Mouse (Mus musculus) bone marrow, adult 2 months (tissue): ENCODE results near the gene Cobl. TPM values are rescaled to one million over a fixed set of nuclear protein-coding genes. Genes with fewer than 3 reads are reported as not detected.

Experiments
- H3K27ac ChIP-seq: fragments of 200-500 bp; 2 replicates; pipeline ENCODE4 v1.5.1; 2012; ENCODE audit warnings: low read depth, mild to moderate bottlenecking, control low read depth, inconsistent platforms, low read length; ENCODE audit not compliant: control insufficient read depth, poor library complexity, insufficient read depth
- H3K4me1 ChIP-seq: fragments of 200-500 bp; 2 replicates; pipeline ENCODE4 v1.6.1; 2011; ENCODE audit warnings: low read length; ENCODE audit not compliant: control insufficient read depth, insufficient read depth
- H3K4me3 ChIP-seq: fragments of 200-500 bp; replicated peaks from 2 replicates; pipeline ENCODE3; 2011; ENCODE audit warnings: mild to moderate bottlenecking, low read depth, low read length, control low read depth; ENCODE audit not compliant: control insufficient read depth
- CTCF ChIP-seq: fragments of 200-500 bp; IDR thresholded peaks from 2 replicates; pipeline ENCODE4 v1.5.1; 2011; ENCODE audit warnings: low read length, control low read depth; ENCODE audit not compliant: control insufficient read depth, insufficient read depth
- POLR2A ChIP-seq: fragments of 200-500 bp; IDR thresholded peaks from 2 replicates; pipeline ENCODE4 v1.6.1; 2011; ENCODE audit warnings: low read depth, mild to moderate bottlenecking, control low read depth, low read length, borderline replicate concordance; ENCODE audit not compliant: control insufficient read depth
- WGBS: fragments of 180-500 bp; shearing (Covaris S2); methylation state at CpG from one replicate; pipeline ENCODE4 v1.1.7; 2018; 5-methylcytosine and 5-hydroxymethylcytosine counted together
- polyA plus RNA-seq: library from polyadenylated mRNA; stranded (reverse); fragments of >200 nt; gene quantifications from 2 replicates; pipeline ENCODE4 v1.2.4, GENCODE M21; 2011; ENCODE audit warnings: low replicate concordance; ENCODE audit not compliant: missing spikeins, insufficient read depth, insufficient read length

Gene Cobl
- polyA plus RNA-seq, 1 experiment = 4.2 TPM

- Histone ChIP-seq H3K4me3 (no peak overlapping the region), H3K4me1 (no peaks in the 10 kb centered on the region), H3K27ac (no peak overlapping the region)
- WGBS = 40% methylated on average over 5 of the region's 5 CpGs
- TF ChIP-seq POLR2A (no peak), CTCF (no peak)
Measured at GRCm38 (mm10) chr11:12299701-12300446, 164.9 kb downstream of the Cobl start.

GRCm38 (mm10) chr11:12291654-12291935, 173.2 kb downstream of the Cobl start:
- 30% methylated on average over 3 of the region's 3 CpGs for WGBS
- Histone ChIP-seq H3K4me3 (no peak overlapping the region), H3K4me1 (no peaks in the 10 kb centered on the region), H3K27ac (no peak overlapping the region)
- TF ChIP-seq POLR2A (no peak), CTCF (no peak)

- Histone ChIP-seq H3K4me3 (no peak overlapping the region), H3K27ac (no peak overlapping the region), H3K4me1 (no peaks in the 10 kb centered on the region)
- TF ChIP-seq POLR2A (no peak), CTCF (no peak)
- WGBS = 44% methylated on average over 7 of the region's 7 CpGs
Measured at GRCm38 (mm10) chr11:12290911-12291653, 173.7 kb downstream of the Cobl start.

GRCm38 (mm10) chr11:12285319-12286021, 179.3 kb downstream of the Cobl start:
- H3K4me1 ChIP-seq = no peaks in the 10 kb centered on the region
- H3K4me3 ChIP-seq = no peak overlapping the region
- H3K27ac ChIP-seq = no peak overlapping the region
- 77% methylated on average over 4 of the region's 4 CpGs for WGBS
- TF ChIP-seq POLR2A (no peak), CTCF (no peak)

GRCm38 (mm10) chr11:12280711-12281110, 184.0 kb downstream of the Cobl start:
- WGBS = 50% methylated on average over 7 of the region's 7 CpGs
- Histone ChIP-seq H3K4me3 (no peak overlapping the region), H3K27ac (no peak overlapping the region), H3K4me1 (no peaks in the 10 kb centered on the region)
- no peak for TF ChIP-seq POLR2A
- no peak for TF ChIP-seq CTCF

GRCm38 (mm10) chr11:12274276-12274675, 190.5 kb downstream of the Cobl start:
- Histone ChIP-seq H3K27ac (no peak overlapping the region), H3K4me3 (no peak overlapping the region), H3K4me1 (no peaks in the 10 kb centered on the region)
- TF ChIP-seq POLR2A (no peak), CTCF (no peak)
- 68% methylated on average over 2 of the region's 2 CpGs for WGBS

- WGBS = 83% methylated on average over 6 of the region's 6 CpGs
- TF ChIP-seq POLR2A = no peak
- no peak for TF ChIP-seq CTCF
- Histone ChIP-seq H3K27ac (no peak overlapping the region), H3K4me1 (no peaks in the 10 kb centered on the region), H3K4me3 (no peak overlapping the region)
Measured at GRCm38 (mm10) chr11:12273726-12274125, 191.0 kb downstream of the Cobl start.

- no peaks in the 10 kb centered on the region for H3K4me1 ChIP-seq
- H3K27ac ChIP-seq = no peak overlapping the region
- no peak overlapping the region for H3K4me3 ChIP-seq
- TF ChIP-seq CTCF (no peak), POLR2A (no peak)
- 54% methylated on average over 2 of the region's 2 CpGs for WGBS
Measured at GRCm38 (mm10) chr11:12258411-12258810, 206.3 kb downstream of the Cobl start.
